Mouse (Mus musculus) kidney, adult 2 months (tissue): ENCODE measurements around the gene Zpr1.

Experiments
- CTCF ChIP-seq: fragments of 200-500 bp; conservative IDR thresholded peaks from 2 replicates; pipeline ENCODE4 v1.5.1; 2011; ENCODE audit warnings: low read depth, mild to moderate bottlenecking, control low read depth, low read length, moderate library complexity, mixed read lengths; ENCODE audit not compliant: insufficient read depth, insufficient read length
- POLR2A ChIP-seq: fragments of 200-500 bp; IDR thresholded peaks from one replicate; pipeline ENCODE4 v1.6.1; 2011; ENCODE audit warnings: low read depth, low read length, control low read depth

DNA sequence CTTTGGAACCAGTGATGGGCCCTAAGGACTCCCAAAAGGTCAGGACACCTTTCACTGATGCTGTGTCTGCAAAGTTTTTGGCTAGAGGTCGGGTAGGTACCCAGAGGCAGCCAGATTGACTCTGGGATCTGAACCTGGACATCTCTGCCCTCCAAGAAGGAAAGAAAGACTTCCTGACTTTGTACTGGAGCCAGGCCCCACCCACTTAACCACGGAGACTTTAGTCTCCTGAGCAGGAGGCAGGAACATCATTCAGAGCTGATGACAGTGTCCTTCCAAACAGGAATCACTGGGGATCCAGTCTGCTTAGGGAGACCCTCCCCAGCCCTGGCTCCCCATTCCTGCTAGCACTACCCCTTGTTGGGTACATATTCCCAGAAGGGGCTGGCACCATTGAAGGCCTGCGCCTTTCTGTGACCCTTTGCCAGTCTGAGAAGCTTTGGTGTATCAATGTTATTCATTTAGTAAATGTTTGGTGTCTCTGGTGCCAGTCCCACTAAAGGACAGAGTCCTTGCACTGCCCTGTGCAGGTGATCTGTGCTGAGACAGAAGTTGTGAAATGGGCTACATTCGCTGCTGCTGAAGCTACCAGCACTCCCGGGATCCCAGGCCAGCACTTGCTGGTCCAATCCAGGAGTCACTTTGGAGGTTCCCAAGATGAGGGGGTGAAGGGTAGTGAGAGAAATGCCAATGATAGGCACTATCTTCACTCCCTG is 47.8 kb upstream of the Zpr1 start:
- TF ChIP-seq CTCF (no peak), POLR2A (no peak)
